Mouse (Mus musculus) hindbrain, embryonic 15.5 days (tissue): ENCODE results near the gene Marveld3. TPM values are rescaled to one million over a fixed set of nuclear protein-coding genes. Genes with fewer than 3 reads are reported as not detected.

Experiments
- ATAC-seq: fragments of 200-750 bp; cut with Nextera tagmentation; 2 replicates; pipeline ENCODE4 v1.8.0; 2017; ENCODE audit warnings: low read depth, moderate number of reproducible peaks, moderate TSS enrichment; ENCODE audit not compliant: low FRiP score
- H3K27ac ChIP-seq: fragments of 300-500 bp; sonication (generic); replicated peaks from 2 replicates; pipeline ENCODE4 v1.5.1; 2015; ENCODE audit warnings: mild to moderate bottlenecking, inconsistent platforms
- H3K27me3 ChIP-seq: fragments of 300-500 bp; sonication (generic); 2 replicates; pipeline ENCODE4 v1.6.1; 2015; ENCODE audit warnings: control low read depth, inconsistent platforms
- H3K36me3 ChIP-seq: fragments of 300-500 bp; sonication (generic); 2 replicates; pipeline ENCODE4 v1.6.1; 2015; ENCODE audit warnings: control low read depth, inconsistent platforms
- H3K4me1 ChIP-seq: fragments of 300-500 bp; sonication (generic); replicated peaks from 2 replicates; pipeline ENCODE4 v1.6.1; 2015; ENCODE audit warnings: control low read depth, inconsistent platforms
- H3K4me2 ChIP-seq: fragments of 300-500 bp; sonication (generic); 2 replicates; pipeline ENCODE4 v1.6.1; 2015; ENCODE audit warnings: moderate library complexity, mild to moderate bottlenecking, inconsistent platforms
- H3K4me3 ChIP-seq: fragments of 300-500 bp; sonication (generic); 2 replicates; pipeline ENCODE4 v1.5.1; 2015; ENCODE audit warnings: mild to moderate bottlenecking, inconsistent platforms
- H3K9ac ChIP-seq: fragments of 300-500 bp; sonication (generic); 2 replicates; pipeline ENCODE4 v1.6.1; 2015; ENCODE audit warnings: inconsistent platforms
- H3K9me3 ChIP-seq: fragments of 300-500 bp; sonication (generic); 2 replicates; pipeline ENCODE4 v1.6.1; 2016; ENCODE audit warnings: control low read depth, inconsistent platforms
- whole genome bisulfite sequencing: fragments of 180-500 bp; shearing (Covaris S2); methylation state at CpG from one replicate; pipeline ENCODE4 v1.1.7; 2015; 5-methylcytosine and 5-hydroxymethylcytosine counted together
- polyA plus RNA-seq: library from polyadenylated mRNA; unstranded; fragments of >200 nt; fragmentation: Nextera tagmentation; extraction: Ambion mirVana; gene quantifications from 2 replicates; pipeline ENCODE4 v1.2.1, GENCODE M21; 2015

The Marveld3 gene
- polyA plus RNA-seq, 1 experiment from 2014 or later: 2.2 TPM

GRCm38 (mm10) chr8:109959112-109959511, 2.9 kb downstream of the Marveld3 start:
- no peak overlapping the region for H3K27ac ChIP-seq
- no peaks in the 10 kb centered on the region for H3K36me3 ChIP-seq
- no peak for ATAC-seq
- WGBS: 70% methylated on average over 4 of the region's 4 CpGs
- no peak overlapping the region for H3K4me2 ChIP-seq
- peaks cover 27% of the 10 kb centered on the region for H3K27me3 ChIP-seq
- no peaks in the 10 kb centered on the region for H3K9me3 ChIP-seq
- no peak overlapping the region for H3K4me3 ChIP-seq
- peaks cover 30% of the 10 kb centered on the region for H3K4me1 ChIP-seq
- H3K9ac ChIP-seq: no peak overlapping the region

- no peak overlapping the region for H3K9ac ChIP-seq
- H3K4me2 ChIP-seq: no peak overlapping the region
- WGBS: 36% methylated on average over 12 of the region's 12 CpGs
- no peak for ATAC-seq
- H3K4me3 ChIP-seq: no peak overlapping the region
- peaks cover 31% of the 10 kb centered on the region for H3K4me1 ChIP-seq
- no peak overlapping the region for H3K27ac ChIP-seq
- H3K36me3 ChIP-seq: no peaks in the 10 kb centered on the region
- H3K9me3 ChIP-seq: no peaks in the 10 kb centered on the region
- peaks cover 24% of the 10 kb centered on the region for H3K27me3 ChIP-seq
Observed at GRCm38 (mm10) chr8:109958036-109958655, 3.9 kb downstream of the Marveld3 start.

DNA sequence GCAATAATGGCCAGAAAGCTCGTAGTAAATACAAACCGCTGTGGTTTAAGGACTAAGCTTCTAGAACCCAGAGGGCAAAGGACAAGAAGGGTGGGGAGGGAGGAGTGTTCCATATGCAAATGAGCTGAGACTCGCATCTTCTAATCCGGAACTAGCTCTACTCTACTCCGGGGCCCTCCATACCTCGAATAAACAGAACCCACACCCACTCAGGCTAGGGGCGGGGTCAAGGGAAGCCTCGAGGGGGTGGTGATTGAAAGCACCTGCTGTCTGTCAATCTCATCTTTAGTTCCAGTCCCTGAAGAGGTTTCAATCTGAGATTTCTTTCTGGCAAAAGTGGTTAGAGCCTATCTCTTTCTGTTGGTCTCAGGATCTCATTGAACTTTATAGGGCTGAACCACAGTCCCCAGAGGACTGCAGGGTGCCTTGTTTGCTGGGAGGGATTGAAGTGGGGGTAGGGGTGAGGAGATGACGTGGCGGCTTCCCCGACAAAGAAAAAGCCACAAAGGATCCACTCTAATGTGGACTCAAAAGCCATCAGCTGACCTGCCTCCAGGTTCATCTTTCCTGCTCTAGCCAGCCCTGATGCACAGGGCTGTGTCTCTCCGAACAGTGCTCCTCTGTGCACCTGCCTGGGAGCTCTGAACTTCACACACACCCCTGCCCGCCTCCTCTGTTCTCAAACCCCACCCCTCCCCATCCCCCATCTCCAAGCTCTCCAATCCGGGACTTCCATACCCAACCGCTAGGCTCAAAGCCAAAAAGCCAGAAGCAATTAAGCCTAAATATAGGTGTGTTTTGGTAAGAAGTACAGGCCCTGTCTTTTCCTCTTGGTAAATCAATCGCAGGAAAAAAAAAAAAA, 4.6 kb downstream of the Marveld3 start:
- Histone ChIP-seq H3K4me1 (peaks cover 31% of the 10 kb centered on the region), H3K9ac (no peak overlapping the region), H3K27ac (no peak overlapping the region), H3K9me3 (no peaks in the 10 kb centered on the region), H3K4me2 (no peak overlapping the region), H3K4me3 (no peak overlapping the region), H3K27me3 (peaks cover 16% of the 10 kb centered on the region), H3K36me3 (no peaks in the 10 kb centered on the region)
- no peak for ATAC-seq
- WGBS: 6% methylated on average over 16 of the region's 16 CpGs

GRCm38 (mm10) chr8:109954486-109954948, 7.5 kb downstream of the Marveld3 start:
- H3K4me1 ChIP-seq: peaks cover 19% of the 10 kb centered on the region
- no peaks in the 10 kb centered on the region for H3K36me3 ChIP-seq
- WGBS: 19% methylated on average over 13 of the region's 13 CpGs
- 0 out of 2 replicates have a peak overlapping the region, but pooled peaks have one; percentile 2 for H3K4me2 ChIP-seq
- H3K9ac ChIP-seq: 0 out of 2 replicates have a peak overlapping the region, but pooled peaks have one; percentile 19
- H3K27ac ChIP-seq: peak overlapping the region; percentile 64; the same call in 1 of the 2 replicates
- ATAC-seq: peak; percentile 65
- H3K27me3 ChIP-seq: no peaks in the 10 kb centered on the region
- H3K9me3 ChIP-seq: no peaks in the 10 kb centered on the region
- H3K4me3 ChIP-seq: no peak overlapping the region

GRCm38 (mm10) chr8:109952171-109952570, 9.8 kb downstream of the Marveld3 start:
- Histone ChIP-seq H3K4me2 (no peak overlapping the region), H3K4me1 (peaks cover 24% of the 10 kb centered on the region), H3K9me3 (no peaks in the 10 kb centered on the region), H3K27ac (no peak overlapping the region), H3K4me3 (no peak overlapping the region), H3K27me3 (no peaks in the 10 kb centered on the region), H3K9ac (no peak overlapping the region), H3K36me3 (no peaks in the 10 kb centered on the region)
- whole genome bisulfite sequencing: 67% methylated on average over 7 of the region's 7 CpGs
- ATAC-seq: no peak

DNA sequence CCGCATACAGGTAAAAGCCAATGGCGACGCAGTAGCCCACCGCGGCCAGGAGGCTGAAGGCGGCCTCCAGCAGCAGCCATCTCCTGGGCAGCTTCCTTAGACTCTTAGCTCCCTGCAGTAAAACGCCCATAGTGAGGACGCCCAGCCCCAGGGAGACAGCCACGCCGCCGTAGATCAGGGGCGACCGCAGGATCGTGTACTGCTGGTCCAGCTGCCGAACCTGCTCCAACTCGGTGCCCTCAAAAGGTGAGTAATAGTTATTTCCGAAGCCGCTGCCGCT, 13.8 kb downstream of the Marveld3 start:
- Histone ChIP-seq H3K4me2 (peak overlapping the region; percentile 68), H3K9me3 (no peaks in the 10 kb centered on the region), H3K4me3 (peak overlapping the region; percentile 42), H3K27ac (peak overlapping the region; percentile 82), H3K36me3 (no peaks in the 10 kb centered on the region), H3K4me1 (peaks cover 21% of the 10 kb centered on the region; the same call in 1 of the 2 replicates), H3K9ac (peak overlapping the region; percentile 59), H3K27me3 (no peaks in the 10 kb centered on the region)
- peak; percentile 50; the same call in 1 of the 2 replicates for ATAC-seq
- 4% methylated on average over 19 of the region's 19 CpGs for WGBS

GRCm38 (mm10) chr8:109947447-109948284, 14.3 kb downstream of the Marveld3 start:
- H3K4me2 ChIP-seq: peak overlapping the region; percentile 68
- no peaks in the 10 kb centered on the region for H3K27me3 ChIP-seq
- H3K36me3 ChIP-seq: no peaks in the 10 kb centered on the region
- peak overlapping the region; percentile 59 for H3K9ac ChIP-seq
- WGBS: 3% methylated on average over 26 of the region's 26 CpGs
- peak overlapping the region; percentile 42 for H3K4me3 ChIP-seq
- no peaks in the 10 kb centered on the region for H3K9me3 ChIP-seq
- ATAC-seq: peak; percentile 74
- H3K4me1 ChIP-seq: peaks cover 21% of the 10 kb centered on the region; the same call in 1 of the 2 replicates
- peak overlapping the region; percentile 82 for H3K27ac ChIP-seq

DNA sequence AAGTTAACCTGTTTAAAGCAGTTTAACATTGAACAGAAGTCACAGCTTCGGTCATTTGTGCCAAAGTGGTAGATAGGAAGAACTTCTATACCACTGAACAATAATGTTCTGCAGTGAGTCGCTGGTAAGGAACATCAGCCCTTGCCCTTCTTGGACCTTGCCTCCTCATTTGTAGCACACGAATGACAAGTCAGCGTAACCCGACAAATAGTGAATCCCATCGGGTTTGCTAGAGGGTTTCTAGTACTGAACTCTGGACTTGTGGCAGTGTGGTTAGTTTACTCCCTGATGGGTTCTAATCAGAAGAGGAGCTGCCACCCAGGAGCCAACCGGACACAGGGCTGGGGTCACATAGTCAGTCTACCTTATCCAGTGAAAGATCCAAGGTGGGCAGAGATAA, 15.7 kb downstream of the Marveld3 start:
- ATAC-seq: no peak
- WGBS: 92% methylated on average over 7 of the region's 7 CpGs
- no peak overlapping the region for H3K4me3 ChIP-seq

DNA sequence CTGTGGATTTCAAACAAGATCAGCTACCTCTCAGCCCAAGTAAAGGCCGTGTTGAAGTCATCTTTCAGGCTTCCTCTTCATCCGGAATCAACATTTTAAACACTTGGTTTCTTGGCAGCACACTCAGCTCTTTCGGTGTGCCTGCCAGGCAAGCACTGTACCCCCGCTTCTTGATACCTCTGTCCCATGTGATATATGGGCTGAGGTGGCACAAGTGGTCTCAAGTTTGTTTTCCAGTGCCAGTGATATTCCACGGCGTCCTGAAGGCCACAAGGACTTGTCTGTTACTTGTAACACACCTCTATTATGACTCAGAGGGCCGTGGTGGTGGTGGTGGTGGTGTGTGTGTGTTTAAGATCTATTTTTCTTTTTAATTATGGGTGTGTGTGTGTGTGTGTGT, 16.3 kb downstream of the Marveld3 start:
- WGBS: 83% methylated on average over 7 of the region's 7 CpGs
- no peak overlapping the region for H3K27ac ChIP-seq
- H3K4me2 ChIP-seq: no peak overlapping the region
- ATAC-seq: no peak
- no peaks in the 10 kb centered on the region for H3K9me3 ChIP-seq
- H3K4me1 ChIP-seq: peaks cover 21% of the 10 kb centered on the region; the same call in 1 of the 2 replicates
- H3K27me3 ChIP-seq: no peaks in the 10 kb centered on the region
- peaks cover 9% of the 10 kb centered on the region for H3K36me3 ChIP-seq
- no peak overlapping the region for H3K9ac ChIP-seq
- no peak overlapping the region for H3K4me3 ChIP-seq

More for the DNA sequence above, 15.7 kb downstream of the Marveld3 start:
- H3K4me1 ChIP-seq: peaks cover 21% of the 10 kb centered on the region; the same call in 1 of the 2 replicates
- H3K36me3 ChIP-seq: peaks cover 4% of the 10 kb centered on the region; the same call in 1 of the 2 replicates
- H3K27ac ChIP-seq: no peak overlapping the region
- no peaks in the 10 kb centered on the region for H3K9me3 ChIP-seq
- no peaks in the 10 kb centered on the region for H3K27me3 ChIP-seq
- no peak overlapping the region for H3K4me2 ChIP-seq
- H3K9ac ChIP-seq: no peak overlapping the region

- no peak for ATAC-seq
- 53% methylated on average over 9 of the region's 9 CpGs for WGBS
Observed at GRCm38 (mm10) chr8:109945153-109945632, 16.8 kb downstream of the Marveld3 start.

DNA sequence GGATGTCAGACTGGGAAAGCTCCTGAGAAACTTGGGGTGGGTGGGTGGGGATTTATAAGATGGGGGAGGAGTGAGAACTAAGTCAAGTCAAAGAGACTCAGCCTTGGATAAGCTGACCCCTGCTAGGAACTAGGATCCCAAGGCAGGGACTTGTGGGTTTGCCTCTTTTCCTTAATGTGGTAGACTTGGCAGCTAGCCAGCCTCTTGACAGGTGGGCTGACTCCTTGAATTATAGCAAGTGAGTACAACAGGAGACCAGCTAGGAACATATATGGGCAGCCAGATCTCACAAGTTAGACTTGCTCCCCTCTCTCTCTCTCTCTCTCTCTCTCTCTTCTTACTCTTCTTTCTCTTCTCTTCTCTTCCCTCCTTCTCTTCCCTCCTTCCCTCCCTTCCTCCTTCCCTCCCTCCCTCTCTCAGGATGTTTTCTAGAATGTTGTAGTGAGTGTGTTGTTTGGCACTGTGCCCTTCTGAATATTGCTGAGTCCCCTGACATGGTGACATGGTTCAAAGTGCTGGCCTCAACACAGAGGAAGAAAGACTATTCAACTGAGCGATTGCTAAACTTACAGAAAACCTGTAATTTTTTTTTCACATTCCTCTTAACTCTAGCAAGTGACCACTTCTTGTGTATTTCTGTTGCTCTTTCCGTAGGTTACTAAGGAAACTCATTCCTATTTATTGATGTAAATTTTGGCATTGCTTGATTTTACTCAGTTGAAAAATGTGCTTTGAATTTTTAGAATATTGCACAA, 20.2 kb downstream of the Marveld3 start:
- Histone ChIP-seq H3K4me1 (peaks cover 8% of the 10 kb centered on the region; the same call in 1 of the 2 replicates), H3K27ac (no peak overlapping the region), H3K9me3 (no peaks in the 10 kb centered on the region), H3K4me2 (no peak overlapping the region), H3K36me3 (peaks cover 32% of the 10 kb centered on the region), H3K9ac (no peak overlapping the region), H3K27me3 (no peaks in the 10 kb centered on the region), H3K4me3 (no peak overlapping the region)
- ATAC-seq: no peak
- WGBS: 81% methylated on average over 2 of the region's 2 CpGs

More at GRCm38 (mm10) chr8:109945153-109945632, 16.8 kb downstream of the Marveld3 start:
- Histone ChIP-seq H3K4me3 (no peak overlapping the region), H3K4me2 (no peak overlapping the region), H3K4me1 (peaks cover 21% of the 10 kb centered on the region; the same call in 1 of the 2 replicates), H3K27ac (0 out of 2 replicates have a peak overlapping the region, but pooled peaks have one; percentile 10), H3K9ac (no peak overlapping the region), H3K9me3 (no peaks in the 10 kb centered on the region), H3K36me3 (peaks cover 14% of the 10 kb centered on the region), H3K27me3 (no peaks in the 10 kb centered on the region)
